Mouse (Mus musculus): ENCODE data around the gene Phf6. TPM values are rescaled to one million over a fixed set of nuclear protein-coding genes. Genes with fewer than 3 reads are reported as not detected.
"Not testable (repeated sequence)": the region's sequence is repeated elsewhere in the genome, so short reads cannot be mapped to it uniquely, and the experiment has no call there.

Gene Phf6
- 10 to 100 TPM; 34.0 to 47.1 (median 38.5) TPM for polyA plus RNA-seq (2017; shearing (Covaris generic))

- ATAC-seq, result peak; percentile 86
Observed at GRCm38 (mm10) chrX:52911587-52912371, at the start of gene Phf6. Gene Phf6, plus strand, starts transcription at chrX:52912266.

- peak; percentile 46 for ATAC-seq
Observed at GRCm38 (mm10) chrX:52864126-52864525, 47.9 kb upstream of the Phf6 start.

GRCm38 (mm10) chrX:52898486-52898885 is 13.6 kb upstream of the Phf6 start:
- ATAC-seq, result not testable (repeated sequence)

GRCm38 (mm10) chrX:52912372-52912728 is 284 bp downstream of the Phf6 start:
- no peak for ATAC-seq

GRCm38 (mm10) chrX:52912826-52913701 is 998 bp downstream of the Phf6 start:
- peak; percentile 17 for ATAC-seq

- peak; percentile 62 for ATAC-seq
Observed at GRCm38 (mm10) chrX:52913856-52914255, 1.8 kb downstream of the Phf6 start.

GRCm38 (mm10) chrX:52914705-52915104 is 2.6 kb downstream of the Phf6 start:
- no peak for ATAC-seq

GRCm38 (mm10) chrX:52916516-52916915 is 4.5 kb downstream of the Phf6 start:
- no peak for ATAC-seq

GRCm38 (mm10) chrX:52926726-52927125 is 14.7 kb downstream of the Phf6 start:
- no peak for ATAC-seq

- ATAC-seq, result peak; percentile 72
Observed at GRCm38 (mm10) chrX:52928883-52929282, 16.8 kb downstream of the Phf6 start.

GRCm38 (mm10) chrX:52929779-52930178 is 17.7 kb downstream of the Phf6 start:
- no peak for ATAC-seq

- peak; percentile 76 for ATAC-seq
Observed at GRCm38 (mm10) chrX:52930191-52930590, 18.1 kb downstream of the Phf6 start.

GRCm38 (mm10) chrX:52932161-52932560 is 20.1 kb downstream of the Phf6 start:
- no peak for ATAC-seq

- ATAC-seq, result peak; percentile 61
Observed at GRCm38 (mm10) chrX:52934496-52934895, 22.4 kb downstream of the Phf6 start.

GRCm38 (mm10) chrX:52945509-52945908 is 33.4 kb downstream of the Phf6 start:
- no peak for ATAC-seq

GRCm38 (mm10) chrX:52949713-52950112 is 37.6 kb downstream of the Phf6 start:
- ATAC-seq, result peak; percentile 77

GRCm38 (mm10) chrX:52956942-52957341 is 44.9 kb downstream of the Phf6 start:
- no peak for ATAC-seq

GRCm38 (mm10) chrX:52961559-52962110 is 49.6 kb downstream of the Phf6 start:
- no peak for ATAC-seq

GRCm38 (mm10) chrX:52965149-52965548 is 53.1 kb downstream of the Phf6 start:
- ATAC-seq, result no peak

- no peak for ATAC-seq
Observed at GRCm38 (mm10) chrX:52971211-52972006, 59.3 kb downstream of the Phf6 start.

- ATAC-seq, result no peak
Observed at GRCm38 (mm10) chrX:52972129-52972528, 60.1 kb downstream of the Phf6 start.

- no peak for ATAC-seq
Observed at GRCm38 (mm10) chrX:52972680-52973079, 60.6 kb downstream of the Phf6 start.

Data from inflammation-experienced regulatory T-cells, adult 6 months (primary cell).